Mouse (Mus musculus) adrenal gland, postnatal 36 days (tissue): ENCODE data around the gene Jmjd4. TPM values are rescaled to one million over a fixed set of nuclear protein-coding genes. Genes with fewer than 3 reads are reported as not detected.

ENCODE experiments used
- DNase-seq, 2 experiments: peaks; one replicate each; pipeline ENCODE4 v3.0.0; 2021; ENCODE audit warnings: mixed read lengths in 1 of 2
- total RNA-seq, 2 experiments: library from RNA; stranded (reverse); gene quantifications; 2 replicates each; pipeline ENCODE4 v1.2.3; 2021

Jmjd4 gene
- total RNA-seq, 2 experiments from 2014 or later = 9.2 to 9.3 TPM

GRCm38 (mm10) chr11:59471413-59472325 is 21.8 kb downstream of the Jmjd4 start:
- no peak for DNase-seq

GRCm38 (mm10) chr11:59472326-59472677 is 22.5 kb downstream of the Jmjd4 start, which contains the start of gene Zfp867:
TSS of gene Zfp867 (minus strand) at chr11:59472474.
- DNase-seq = peak; percentile 93 to 94

- no peak for DNase-seq
These were observed 27.4 kb downstream of the Jmjd4 start for GRCm38 (mm10) chr11:59477240-59477639.

GRCm38 (mm10) chr11:59483212-59483611 is 33.4 kb downstream of the Jmjd4 start:
- DNase-seq = peak; percentile 34 to 60

- DNase-seq = peak; percentile 64 to 71
These were observed 35.8 kb downstream of the Jmjd4 start for GRCm38 (mm10) chr11:59485641-59486040.

GRCm38 (mm10) chr11:59486222-59486621 is 36.4 kb downstream of the Jmjd4 start:
- DNase-seq = no peak

- no peak for DNase-seq
These were observed 46.9 kb downstream of the Jmjd4 start for GRCm38 (mm10) chr11:59496672-59497310.

- no peak for DNase-seq
These were observed 47.9 kb downstream of the Jmjd4 start for GRCm38 (mm10) chr11:59497747-59498146.

GRCm38 (mm10) chr11:59501978-59502700 is 52.3 kb downstream of the Jmjd4 start:
- no peak for DNase-seq

GRCm38 (mm10) chr11:59505351-59505838 is 55.5 kb downstream of the Jmjd4 start:
- DNase-seq = peak; percentile 75 to 80

- DNase-seq = peak; percentile 92 to 94
These were observed 56.2 kb downstream of the Jmjd4 start for GRCm38 (mm10) chr11:59505839-59506712.

GRCm38 (mm10) chr11:59506713-59507074 is 56.8 kb downstream of the Jmjd4 start:
- DNase-seq = peak in 1 of 2 experiments; percentile 7

Other genes starting within 250 kb of the Jmjd4 start
- gene Mrpl55, start 247.6 kb upstream of the Jmjd4 start, total RNA-seq = 10 to 100 TPM; 46.1 to 60.7 TPM
- gene 2310033P09Rik, start 241.7 kb upstream of the Jmjd4 start, total RNA-seq = 10 to 100 TPM; 25.2 to 29.2 TPM
- gene Arf1, start 221.8 kb upstream of the Jmjd4 start, total RNA-seq = 100 to 1,000 TPM; 461 to 465 TPM
- gene Wnt3a, start 159.3 kb upstream of the Jmjd4 start, total RNA-seq = not detected
- gene Wnt9a, start 143.1 kb upstream of the Jmjd4 start, total RNA-seq = 1 to 10 TPM; 1.3 to 1.5 TPM
- not detected for gene Prss38, start 74.4 kb upstream of the Jmjd4 start, total RNA-seq
- 10 to 100 TPM; 79.3 to 92.5 TPM for gene Snap47, start 1.1 kb downstream of the Jmjd4 start, total RNA-seq
- gene Zfp867, start 22.4 kb downstream of the Jmjd4 start, total RNA-seq = 1 to 10 TPM; 3.7 to 3.8 TPM
- gene Zkscan17, start 76.7 kb downstream of the Jmjd4 start, total RNA-seq = 10 to 100 TPM; 17.5 to 24.9 TPM
- gene Nlrp3, start 91.5 kb downstream of the Jmjd4 start, total RNA-seq = 1 to 10 TPM in 1 of 2 experiments, under 1 TPM in 1; 0.63 to 1.1 TPM
- gene Olfr222, start 126.2 kb downstream of the Jmjd4 start, total RNA-seq = not detected
- not detected for gene Olfr223, start 143.2 kb downstream of the Jmjd4 start, total RNA-seq
- gene Mprip, start 211.3 kb downstream of the Jmjd4 start, total RNA-seq = 100 to 1,000 TPM; 201 to 212 TPM